Mouse (Mus musculus) stomach, postnatal 0 days (tissue): ENCODE measurements around the gene Olfr1218. TPM values are rescaled to one million over a fixed set of nuclear protein-coding genes. Genes with fewer than 3 reads are reported as not detected.
"Not testable (repeated sequence)": the region's sequence is repeated elsewhere in the genome, so short reads cannot be mapped to it uniquely, and the experiment has no call there.

Experiments
- ATAC-seq: fragments of 200-750 bp; cut with Nextera tagmentation; 2 replicates; pipeline ENCODE4 v1.8.0; 2017; ENCODE audit not compliant: low FRiP score, low TSS enrichment
- DNase-seq: peaks from one replicate; pipeline ENCODE4 v3.0.0-alpha.2; 2016; ENCODE audit warnings: low spot score
- H3K27ac ChIP-seq: fragments of 300-500 bp; sonication (generic); replicated peaks from 2 replicates; pipeline ENCODE4 v1.5.1; 2014; ENCODE audit warnings: mild to moderate bottlenecking, control low read depth
- H3K27me3 ChIP-seq: fragments of 300-500 bp; sonication (generic); 2 replicates; pipeline ENCODE4 v1.6.1; 2014; ENCODE audit warnings: low read length; ENCODE audit not compliant: control insufficient read depth, insufficient read depth
- H3K36me3 ChIP-seq: fragments of 300-500 bp; sonication (generic); 2 replicates; pipeline ENCODE4 v1.6.1; 2014; ENCODE audit warnings: low read length, mixed read lengths; ENCODE audit not compliant: control insufficient read depth, insufficient read depth
- H3K4me1 ChIP-seq: fragments of 300-500 bp; sonication (generic); replicated peaks from 2 replicates; pipeline ENCODE4 v1.6.1; 2014; ENCODE audit warnings: antibody characterized with exemption; ENCODE audit not compliant: control insufficient read depth, insufficient read depth
- H3K4me2 ChIP-seq: fragments of 300-500 bp; sonication (generic); replicated peaks from 2 replicates; pipeline ENCODE4 v1.6.1; 2014; ENCODE audit warnings: low read depth, mild to moderate bottlenecking, control low read depth, moderate library complexity
- H3K4me3 ChIP-seq: fragments of 300-500 bp; sonication (generic); 2 replicates; pipeline ENCODE4 v1.5.1; 2014; ENCODE audit warnings: low read depth, low read length, control low read depth
- H3K9ac ChIP-seq: fragments of 300-500 bp; sonication (generic); 2 replicates; pipeline ENCODE4 v1.6.1; 2014; ENCODE audit warnings: mild to moderate bottlenecking, low read length, control low read depth, mixed read lengths
- H3K9me3 ChIP-seq: fragments of 300-500 bp; sonication (generic); 2 replicates; pipeline ENCODE4 v1.6.1; 2016; ENCODE audit warnings: low read length; ENCODE audit not compliant: control insufficient read depth
- CTCF ChIP-seq: IDR thresholded peaks from 2 replicates; pipeline ENCODE4 v1.5.1; 2016; ENCODE audit warnings: antibody characterized with exemption, low read depth, mild to moderate bottlenecking, moderate library complexity
- EP300 ChIP-seq: optimal IDR thresholded peaks from 2 replicates; pipeline ENCODE3; 2016; ENCODE audit warnings: antibody characterized with exemption
- WGBS: fragments of 180-500 bp; shearing (Covaris S2); extraction: QIAGEN DNeasy Blood & Tissue Kit; methylation state at CpG from one replicate; pipeline ENCODE4 v1.1.7; 2014; 5-methylcytosine and 5-hydroxymethylcytosine counted together
- polyA plus RNA-seq: library from polyadenylated mRNA; unstranded; fragments of >200 nt; fragmentation: Nextera tagmentation; extraction: Ambion mirVana; gene quantifications from 2 replicates; pipeline ENCODE4 v1.2.1, GENCODE M21; 2015

Olfr1218 gene
- polyA plus RNA-seq, 1 experiment from 2014 or later, result not detected

DNA sequence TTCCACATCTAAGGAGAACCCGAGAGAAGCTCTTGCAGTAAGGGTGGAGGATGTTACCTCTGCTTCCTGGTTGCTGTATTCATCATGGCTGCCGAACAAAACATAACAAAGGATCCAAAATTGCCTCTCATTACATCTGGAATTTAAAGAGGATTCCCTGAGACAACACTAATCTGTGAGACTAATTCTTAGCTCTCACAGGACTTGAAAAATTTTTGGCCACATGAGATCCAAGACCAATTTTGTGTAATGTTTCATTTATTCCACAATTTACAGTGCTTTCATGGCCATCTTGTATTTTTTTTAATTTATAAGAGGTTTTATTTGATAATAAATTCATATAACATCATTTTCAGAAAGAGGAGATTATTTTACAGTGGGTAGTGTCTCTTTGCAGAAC lies 29.0 kb downstream of the Olfr1218 start, which contains the start of gene Olfr1217:
Gene Olfr1217 (minus strand): TSS at position 101 of the 400 bp plus-strand sequence.
- no peak within 1 kb of the TSS for H3K9ac ChIP-seq
- no peaks in the 10 kb centered on the region for H3K4me1 ChIP-seq
- ATAC-seq, result no peak
- no peaks in the 10 kb centered on the region for H3K9me3 ChIP-seq
- TF ChIP-seq CTCF, result no peak
- TF ChIP-seq EP300, result no peak
- H3K36me3 ChIP-seq, result no peaks in the 10 kb centered on the region
- H3K27ac ChIP-seq, result no peak within 1 kb of the TSS
- H3K27me3 ChIP-seq, result no peaks in the 10 kb centered on the region
- no peak within 1 kb of the TSS for H3K4me3 ChIP-seq
- WGBS, result 62% methylated on average over 2 of the region's 2 CpGs
- H3K4me2 ChIP-seq, result no peak within 1 kb of the TSS
- DNase-seq, result no peak

DNA sequence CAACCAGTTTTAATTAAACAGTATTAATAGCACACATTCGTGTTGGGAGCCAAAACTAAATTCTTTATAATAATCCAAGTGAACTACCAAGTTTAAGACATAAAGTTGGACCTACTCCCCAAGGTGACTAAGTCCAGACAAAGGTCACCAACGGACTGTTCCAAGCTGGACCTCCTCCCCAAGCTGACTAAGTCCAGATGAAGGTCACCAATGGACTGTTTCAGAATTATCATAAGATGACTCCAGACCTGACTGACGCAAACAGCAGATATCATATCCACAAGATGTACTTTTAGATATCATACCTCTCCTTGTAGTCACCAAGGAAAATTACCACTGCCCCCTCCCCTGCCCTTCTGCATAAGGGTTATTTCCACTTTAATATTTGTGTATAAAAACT lies 39.6 kb downstream of the Olfr1218 start:
- not testable (repeated sequence) for H3K4me3 ChIP-seq, H3K9me3 ChIP-seq, H3K4me2 ChIP-seq, H3K9ac ChIP-seq, DNase-seq, H3K36me3 ChIP-seq, H3K27ac ChIP-seq, H3K27me3 ChIP-seq, H3K4me1 ChIP-seq, ATAC-seq
- WGBS, result 63% methylated on average over 3 of the region's 3 CpGs

DNA sequence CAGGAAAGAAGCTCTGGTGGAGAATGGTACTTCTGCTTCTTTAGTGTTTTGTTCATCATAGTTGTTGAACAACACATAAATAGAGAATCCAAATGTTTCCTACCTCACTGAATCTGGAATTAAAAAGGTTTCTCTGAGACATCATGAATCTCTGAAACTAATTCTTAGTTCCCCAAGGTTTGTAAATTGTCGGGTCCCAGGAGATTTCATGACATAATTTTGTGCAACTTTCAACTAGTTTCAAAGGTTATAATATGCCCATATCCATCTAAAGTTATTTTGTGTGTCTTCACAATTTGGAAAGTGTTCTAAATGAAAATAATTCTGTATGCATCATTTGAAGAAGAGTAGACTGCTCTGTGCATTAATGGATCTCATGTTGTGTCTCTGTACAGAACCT lies 42.7 kb downstream of the Olfr1218 start, which contains the start of gene Olfr1216:
Gene Olfr1216 (minus strand): TSS at position 101 of the 400 bp plus-strand sequence.
- no peaks in the 10 kb centered on the region for H3K4me1 ChIP-seq
- no peak for DNase-seq

DNA sequence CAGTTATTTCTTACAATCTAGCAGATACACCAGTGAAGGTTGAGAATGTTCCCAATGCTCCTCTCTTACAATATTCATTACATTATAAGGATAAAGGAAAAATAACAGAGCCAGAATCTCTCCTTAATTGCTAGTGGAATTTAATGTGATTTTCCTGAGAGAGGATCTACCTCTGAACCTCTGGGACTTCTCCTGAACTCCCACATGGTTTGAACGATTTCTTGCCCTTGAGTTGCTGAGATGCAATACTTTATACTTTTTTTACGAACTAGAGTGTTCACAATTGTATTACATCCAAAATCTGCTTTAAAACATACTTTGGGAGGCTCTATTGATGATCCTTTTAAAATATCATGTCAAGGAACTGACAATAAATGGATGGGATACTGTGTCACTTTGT lies 54.1 kb downstream of the Olfr1218 start, which contains the start of gene Olfr1215:
Gene Olfr1215 (minus strand): TSS at position 101 of the 400 bp plus-strand sequence.
- no peak within 1 kb of the TSS for H3K27ac ChIP-seq
- H3K36me3 ChIP-seq, result no peaks in the 10 kb centered on the region
- H3K4me1 ChIP-seq, result no peaks in the 10 kb centered on the region
- no peak for DNase-seq
- 58% methylated on average over 2 of the region's 2 CpGs for WGBS
- no peak for ATAC-seq
- no peak within 1 kb of the TSS for H3K9ac ChIP-seq
- no peak within 1 kb of the TSS for H3K4me2 ChIP-seq
- H3K9me3 ChIP-seq, result no peaks in the 10 kb centered on the region
- H3K4me3 ChIP-seq, result no peak within 1 kb of the TSS
- no peaks in the 10 kb centered on the region for H3K27me3 ChIP-seq
- TF ChIP-seq EP300 (no peak), CTCF (no peak)

More for the DNA sequence above, 42.7 kb downstream of the Olfr1218 start, which contains the start of gene Olfr1216:
- TF ChIP-seq EP300 (no peak), CTCF (no peak)
- Histone ChIP-seq H3K4me2 (no peak within 1 kb of the TSS), H3K9me3 (no peaks in the 10 kb centered on the region), H3K36me3 (no peaks in the 10 kb centered on the region), H3K27ac (no peak within 1 kb of the TSS), H3K27me3 (no peaks in the 10 kb centered on the region), H3K4me3 (no peak within 1 kb of the TSS), H3K9ac (no peak within 1 kb of the TSS)
- ATAC-seq, result no peak
- 62% methylated on average over 1 of the region's 1 CpGs for WGBS

Other genes starting within 250 kb of the Olfr1218 start
- 0.04 TPM in 1 of 2 replicates, not detected in the other for gene Olfr1202, start 246.7 kb downstream of the Olfr1218 start, polyA plus RNA-seq
- 0.05 TPM in 1 of 2 replicates, not detected in the other for gene Olfr1205, start 231.4 kb downstream of the Olfr1218 start, polyA plus RNA-seq
- gene Olfr1204, start 211.9 kb downstream of the Olfr1218 start, polyA plus RNA-seq, result not detected in 2 replicates
- gene Olfr1206, start 198.0 kb downstream of the Olfr1218 start, polyA plus RNA-seq, result not detected in 2 replicates
- gene Olfr1208, start 158.9 kb downstream of the Olfr1218 start, polyA plus RNA-seq, result not detected in 2 replicates
- gene Olfr1209, start 146.0 kb downstream of the Olfr1218 start, polyA plus RNA-seq, result not detected in 2 replicates
- not detected in 2 replicates for gene Olfr1211, start 123.1 kb downstream of the Olfr1218 start, polyA plus RNA-seq
- not detected in 2 replicates for gene Olfr1212, start 107.2 kb downstream of the Olfr1218 start, polyA plus RNA-seq
- gene Gm13762, start 80.9 kb downstream of the Olfr1218 start, polyA plus RNA-seq, result not detected in 2 replicates
- gene Olfr1214, start 68.5 kb downstream of the Olfr1218 start, polyA plus RNA-seq, result not detected in 2 replicates
- gene Olfr1215, start 54.2 kb downstream of the Olfr1218 start, polyA plus RNA-seq, result not detected in 2 replicates
- not detected in 2 replicates for gene Olfr1216, start 42.8 kb downstream of the Olfr1218 start, polyA plus RNA-seq
- not detected in 2 replicates for gene Olfr1217, start 29.1 kb downstream of the Olfr1218 start, polyA plus RNA-seq
- not detected in 2 replicates for gene Olfr1219, start 22.3 kb upstream of the Olfr1218 start, polyA plus RNA-seq
- gene Olfr1220, start 45.6 kb upstream of the Olfr1218 start, polyA plus RNA-seq, result not detected in 2 replicates
- gene Olfr1221, start 56.1 kb upstream of the Olfr1218 start, polyA plus RNA-seq, result 0.04 TPM in 1 of 2 replicates, not detected in the other
- gene Olfr1222, start 71.9 kb upstream of the Olfr1218 start, polyA plus RNA-seq, result not detected in 2 replicates
- gene Olfr1223, start 90.4 kb upstream of the Olfr1218 start, polyA plus RNA-seq, result not detected in 2 replicates
- gene Olfr1224-ps1, start 102.9 kb upstream of the Olfr1218 start, polyA plus RNA-seq, result not detected in 2 replicates
- gene Olfr1225, start 113.5 kb upstream of the Olfr1218 start, polyA plus RNA-seq, result not detected in 2 replicates
- 0.01 TPM in 1 of 2 replicates, not detected in the other for gene Olfr1226, start 138.9 kb upstream of the Olfr1218 start, polyA plus RNA-seq
- not detected in 2 replicates for gene Olfr1228, start 192.9 kb upstream of the Olfr1218 start, polyA plus RNA-seq
- not detected in 2 replicates for gene Olfr1229, start 226.8 kb upstream of the Olfr1218 start, polyA plus RNA-seq
- not detected in 2 replicates for gene Olfr1230, start 236.1 kb upstream of the Olfr1218 start, polyA plus RNA-seq
- gene Olfr1231, start 245.9 kb upstream of the Olfr1218 start, polyA plus RNA-seq, result 0.02 TPM in 1 of 2 replicates, not detected in the other